Mouse (Mus musculus): ENCODE data around the gene Bok. TPM values are rescaled to one million over a fixed set of nuclear protein-coding genes. Genes with fewer than 3 reads are reported as not detected.
A peak's percentile ranks its signal among the peaks of the same experiment; 100 is the strongest.
"Not testable (repeated sequence)": the region's sequence is repeated elsewhere in the genome, so short reads cannot be mapped to it uniquely, and the experiment has no call there.

The Bok gene
- polyA plus RNA-seq, 1 experiment from 2014 or later = 104 TPM

DNA sequence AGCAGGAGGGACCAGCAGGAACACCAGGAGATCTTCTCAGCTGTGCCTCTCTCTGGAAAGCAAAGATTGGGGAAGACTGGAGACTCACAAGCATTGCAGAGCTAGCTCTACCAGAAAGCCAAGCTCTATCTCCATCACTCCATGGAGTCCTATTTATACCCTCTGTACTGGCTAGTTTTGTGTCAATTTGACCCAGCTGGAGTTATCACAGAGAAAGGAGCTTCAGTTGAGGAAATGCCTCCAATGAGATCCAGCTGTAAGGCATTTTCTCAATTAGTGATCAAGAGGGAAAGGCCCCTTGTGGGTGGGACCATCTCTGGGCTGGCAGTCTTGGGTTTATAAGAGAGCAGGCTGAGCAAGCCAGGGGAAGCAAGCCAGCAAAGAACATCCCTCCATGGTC is 26.9 kb upstream of the Bok start, which contains the start of gene Stk25:
TSS of gene Stk25 (minus strand) at position 101 of the 400 bp plus-strand sequence.
- not testable (repeated sequence) for ATAC-seq; H3K9ac ChIP-seq (replicated peaks; ENCODE audit: low read depth, low read length); H3K4me1 ChIP-seq (replicated peaks; ENCODE audit: control insufficient read depth, insufficient read depth, low read length); H3K4me2 ChIP-seq (ENCODE audit: low read length); H3K27ac ChIP-seq (ENCODE audit: low read length); H3K27me3 ChIP-seq (replicated peaks; ENCODE audit: control insufficient read depth, insufficient read depth, low read length); H3K9me3 ChIP-seq (ENCODE audit: control insufficient read depth, low read length); H3K4me3 ChIP-seq (replicated peaks; ENCODE audit: low read length); H3K36me3 ChIP-seq (ENCODE audit: control insufficient read depth, insufficient read depth)

DNA sequence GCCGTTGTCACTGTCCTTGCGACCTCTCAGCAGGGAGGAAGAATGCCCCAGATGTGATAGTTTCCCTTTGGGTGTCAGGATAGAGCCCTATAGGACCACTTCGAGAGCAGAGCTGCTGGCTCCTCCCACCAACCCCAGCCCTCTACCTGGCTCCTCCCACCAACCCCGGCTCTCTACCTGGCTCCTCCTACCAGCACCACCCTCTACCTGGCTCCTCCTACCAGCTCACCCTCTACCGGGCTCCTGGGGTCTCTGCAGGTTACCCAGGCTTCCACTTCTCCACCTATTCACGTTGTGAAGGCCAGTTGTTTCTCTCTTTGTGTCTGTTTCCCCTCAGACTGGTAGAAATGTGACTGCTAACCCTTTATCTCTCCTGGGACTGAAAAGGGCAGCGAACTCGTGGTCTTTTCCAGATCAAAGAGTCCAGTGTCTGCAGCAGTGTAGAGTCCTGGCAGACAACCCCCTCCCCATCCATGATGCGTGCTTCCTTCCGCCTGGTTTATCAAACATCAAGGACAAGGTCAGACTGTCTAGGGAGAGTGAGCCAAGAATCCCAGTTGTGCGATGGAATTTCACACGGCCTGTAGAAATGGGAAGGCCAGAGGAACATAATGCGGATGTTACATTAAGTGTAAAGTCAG is 17.6 kb upstream of the Bok start:
- Histone ChIP-seq H3K4me1 (replicated peaks; ENCODE audit: control insufficient read depth, insufficient read depth, low read length) (peaks cover 9% of the 10 kb centered on the region), H3K4me2 (ENCODE audit: low read length) (no peak overlapping the region), H3K4me3 (replicated peaks; ENCODE audit: low read length) (no peak overlapping the region), H3K36me3 (ENCODE audit: control insufficient read depth, insufficient read depth) (no peaks in the 10 kb centered on the region), H3K27ac (ENCODE audit: low read length) (no peak overlapping the region), H3K9me3 (ENCODE audit: control insufficient read depth, low read length) (no peaks in the 10 kb centered on the region), H3K9ac (replicated peaks; ENCODE audit: low read depth, low read length) (no peak overlapping the region), H3K27me3 (replicated peaks; ENCODE audit: control insufficient read depth, insufficient read depth, low read length) (no peaks in the 10 kb centered on the region)
- ATAC-seq = no peak
- WGBS = 30% methylated on average over 13 of the region's 13 CpGs

DNA sequence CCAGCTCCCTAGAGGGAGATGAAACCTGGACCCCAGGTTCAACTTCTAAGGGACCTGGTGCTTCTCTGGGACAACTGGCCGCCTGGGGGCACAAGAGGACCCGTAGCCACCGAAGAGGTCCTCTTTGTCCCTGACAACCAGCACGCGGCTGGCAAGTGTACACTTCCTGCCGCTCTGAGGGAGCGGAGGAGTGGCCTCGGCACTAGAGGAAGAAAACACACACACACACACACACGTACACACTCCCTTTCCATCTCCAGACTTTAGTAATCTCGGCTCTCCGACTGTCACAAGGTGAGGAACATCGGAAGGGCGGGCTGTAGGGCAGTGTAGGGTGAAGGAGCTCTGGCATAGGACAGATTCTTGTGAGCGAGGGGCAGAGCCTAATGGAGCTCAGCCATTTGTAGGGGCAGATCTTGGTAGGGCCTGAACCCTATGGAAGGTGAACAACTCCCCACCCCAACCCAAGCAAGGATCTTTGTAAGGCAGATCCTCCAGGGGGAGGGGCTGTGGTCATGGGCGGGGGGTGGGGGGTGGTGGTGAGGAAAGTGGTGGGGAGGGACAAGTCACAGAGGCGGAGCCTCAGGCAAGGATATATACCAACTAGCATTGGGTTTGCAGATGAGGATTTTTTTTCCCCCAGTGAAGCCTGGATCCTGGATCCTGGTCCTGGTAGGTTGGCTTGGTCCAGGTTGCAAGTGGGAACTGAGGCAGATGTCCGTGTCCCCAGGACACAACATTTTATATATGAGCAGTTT is 16.5 kb upstream of the Bok start:
- Histone ChIP-seq H3K4me1 (replicated peaks; ENCODE audit: control insufficient read depth, insufficient read depth, low read length) (peaks cover 9% of the 10 kb centered on the region), H3K27me3 (replicated peaks; ENCODE audit: control insufficient read depth, insufficient read depth, low read length) (no peaks in the 10 kb centered on the region), H3K4me3 (replicated peaks; ENCODE audit: low read length) (peak overlapping the region; percentile 44), H3K36me3 (ENCODE audit: control insufficient read depth, insufficient read depth) (no peaks in the 10 kb centered on the region), H3K9me3 (ENCODE audit: control insufficient read depth, low read length) (no peaks in the 10 kb centered on the region), H3K4me2 (ENCODE audit: low read length) (peak overlapping the region; percentile 70), H3K27ac (ENCODE audit: low read length) (peak overlapping the region; percentile 58; the same call in 1 of the 2 replicates), H3K9ac (replicated peaks; ENCODE audit: low read depth, low read length) (peak overlapping the region; percentile 67)
- ATAC-seq = peak; percentile 90
- WGBS = 8% methylated on average over 17 of the region's 17 CpGs

DNA sequence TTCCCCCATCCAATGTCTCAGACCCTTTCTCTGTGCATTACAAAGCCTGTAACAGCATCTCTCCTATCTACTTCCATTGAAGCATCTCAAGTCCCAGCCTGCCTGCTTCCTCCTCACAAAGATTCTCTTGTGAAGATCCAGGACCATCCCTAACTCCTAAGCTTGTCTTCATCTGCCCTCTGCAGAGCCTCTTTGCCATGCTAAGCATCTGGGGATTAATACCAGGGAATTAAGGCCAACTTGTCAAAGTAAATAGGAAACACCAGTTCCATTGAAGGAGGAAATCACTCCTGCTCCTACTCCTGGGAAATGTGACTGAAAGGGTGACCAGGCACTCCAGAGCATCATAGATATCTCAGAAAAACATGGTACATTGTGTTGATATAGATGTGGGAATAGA is 15.5 kb upstream of the Bok start:
- no peaks in the 10 kb centered on the region for H3K36me3 ChIP-seq (ENCODE audit: control insufficient read depth, insufficient read depth)
- no peak overlapping the region for H3K4me3 ChIP-seq (replicated peaks; ENCODE audit: low read length)
- ATAC-seq = no peak
- H3K4me1 ChIP-seq (replicated peaks; ENCODE audit: control insufficient read depth, insufficient read depth, low read length) = peaks cover 9% of the 10 kb centered on the region
- H3K27ac ChIP-seq (ENCODE audit: low read length) = no peak overlapping the region
- H3K9ac ChIP-seq (replicated peaks; ENCODE audit: low read depth, low read length) = no peak overlapping the region
- H3K9me3 ChIP-seq (ENCODE audit: control insufficient read depth, low read length) = no peaks in the 10 kb centered on the region
- H3K27me3 ChIP-seq (replicated peaks; ENCODE audit: control insufficient read depth, insufficient read depth, low read length) = no peaks in the 10 kb centered on the region
- no peak overlapping the region for H3K4me2 ChIP-seq (ENCODE audit: low read length)

DNA sequence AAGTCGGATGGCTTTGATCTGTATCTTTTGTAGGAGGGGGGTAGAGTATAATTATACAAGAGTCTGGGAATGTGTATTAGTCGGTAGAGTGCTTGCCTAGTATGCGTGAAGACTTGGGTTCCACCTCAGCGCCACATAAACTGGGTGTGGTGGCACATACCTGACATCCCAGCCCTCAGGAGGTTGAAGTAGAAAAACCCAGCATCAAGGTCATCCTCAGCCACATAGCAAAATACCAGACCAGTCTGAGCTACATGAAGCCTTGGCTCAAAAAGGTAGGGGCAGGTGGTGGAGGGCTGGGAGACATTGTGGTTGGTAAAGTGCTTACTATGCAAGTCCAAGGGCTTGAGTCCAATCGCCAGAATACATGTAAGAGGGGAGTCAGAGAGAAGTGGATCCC is 12.8 kb upstream of the Bok start:
- Histone ChIP-seq H3K9ac (replicated peaks; ENCODE audit: low read depth, low read length) (no peak overlapping the region), H3K4me3 (replicated peaks; ENCODE audit: low read length) (no peak overlapping the region), H3K9me3 (ENCODE audit: control insufficient read depth, low read length) (no peaks in the 10 kb centered on the region), H3K27me3 (replicated peaks; ENCODE audit: control insufficient read depth, insufficient read depth, low read length) (no peaks in the 10 kb centered on the region), H3K4me1 (replicated peaks; ENCODE audit: control insufficient read depth, insufficient read depth, low read length) (peaks cover 9% of the 10 kb centered on the region), H3K36me3 (ENCODE audit: control insufficient read depth, insufficient read depth) (no peaks in the 10 kb centered on the region), H3K4me2 (ENCODE audit: low read length) (no peak overlapping the region), H3K27ac (ENCODE audit: low read length) (no peak overlapping the region)
- ATAC-seq = no peak
- 91% methylated on average over 5 of the region's 5 CpGs for WGBS

DNA sequence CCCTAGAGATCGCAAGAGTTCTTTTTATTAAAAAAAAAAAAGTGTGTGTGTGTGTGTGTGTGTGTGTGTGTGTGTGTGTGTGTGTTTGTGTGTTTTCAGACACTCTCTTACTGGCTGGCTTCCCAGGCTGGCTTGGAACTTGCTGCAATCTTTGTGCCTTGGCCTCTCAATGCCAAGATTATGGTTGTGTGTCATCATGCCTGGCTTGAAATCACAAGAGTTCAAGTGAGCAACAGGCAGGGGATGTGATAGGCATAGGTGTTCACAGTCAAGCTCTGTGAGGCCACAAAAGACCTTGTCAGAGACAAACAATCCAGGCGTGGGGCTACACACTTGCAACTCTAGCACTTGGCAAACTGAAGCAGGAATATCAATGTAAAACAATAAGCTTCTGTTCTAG is 7.1 kb upstream of the Bok start:
- ATAC-seq = no peak
- Histone ChIP-seq H3K4me3 (replicated peaks; ENCODE audit: low read length) (no peak overlapping the region), H3K27me3 (replicated peaks; ENCODE audit: control insufficient read depth, insufficient read depth, low read length) (no peaks in the 10 kb centered on the region)

DNA sequence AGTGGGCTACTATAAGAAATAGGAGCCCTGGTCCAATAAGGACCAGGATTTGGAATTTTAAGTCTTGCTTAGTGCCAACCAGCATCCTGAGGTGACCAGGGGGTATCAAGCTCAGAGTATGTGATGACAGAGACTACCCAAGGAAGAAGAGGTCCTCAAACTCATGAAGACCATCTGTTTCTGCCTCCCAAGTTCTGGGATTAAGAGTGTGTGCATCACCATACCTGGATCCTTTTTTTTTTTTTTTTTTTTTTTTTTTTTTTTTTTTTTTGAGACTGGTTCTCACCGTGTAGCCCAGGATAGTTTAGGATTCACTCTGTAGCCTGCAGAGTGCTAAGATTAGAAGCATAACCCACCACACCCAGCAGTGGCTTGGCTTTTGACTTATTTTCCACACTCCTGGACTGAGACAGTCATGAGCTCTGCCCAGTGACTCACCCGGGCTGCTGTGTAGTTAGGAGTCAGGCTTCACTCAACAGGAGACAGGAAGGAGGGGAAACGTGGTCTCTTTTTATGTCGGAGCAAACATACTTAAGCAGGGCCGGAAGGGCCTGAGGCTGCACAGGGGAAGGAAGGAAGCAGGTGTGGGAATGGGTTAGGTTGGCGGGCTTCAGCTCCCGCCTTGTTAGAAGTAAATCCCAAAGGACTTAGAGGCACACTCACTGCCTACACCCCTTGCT is 5.4 kb upstream of the Bok start:
- WGBS = 79% methylated on average over 7 of the region's 7 CpGs
- Histone ChIP-seq H3K27ac (ENCODE audit: low read length) (no peak overlapping the region), H3K4me3 (replicated peaks; ENCODE audit: low read length) (no peak overlapping the region), H3K4me1 (replicated peaks; ENCODE audit: control insufficient read depth, insufficient read depth, low read length) (peaks cover under 1% of the 10 kb centered on the region; the same call in 1 of the 2 replicates), H3K9me3 (ENCODE audit: control insufficient read depth, low read length) (no peaks in the 10 kb centered on the region), H3K9ac (replicated peaks; ENCODE audit: low read depth, low read length) (no peak overlapping the region), H3K4me2 (ENCODE audit: low read length) (no peak overlapping the region), H3K27me3 (replicated peaks; ENCODE audit: control insufficient read depth, insufficient read depth, low read length) (no peaks in the 10 kb centered on the region), H3K36me3 (ENCODE audit: control insufficient read depth, insufficient read depth) (no peaks in the 10 kb centered on the region)
- ATAC-seq = no peak

More for the DNA sequence above, 7.1 kb upstream of the Bok start:
- Histone ChIP-seq H3K9me3 (ENCODE audit: control insufficient read depth, low read length) (no peaks in the 10 kb centered on the region), H3K9ac (replicated peaks; ENCODE audit: low read depth, low read length) (no peak overlapping the region), H3K36me3 (ENCODE audit: control insufficient read depth, insufficient read depth) (no peaks in the 10 kb centered on the region), H3K4me2 (ENCODE audit: low read length) (no peak overlapping the region), H3K27ac (ENCODE audit: low read length) (no peak overlapping the region), H3K4me1 (replicated peaks; ENCODE audit: control insufficient read depth, insufficient read depth, low read length) (no peaks in the 10 kb centered on the region)
- WGBS = 52% methylated on average over 2 of the region's 2 CpGs

DNA sequence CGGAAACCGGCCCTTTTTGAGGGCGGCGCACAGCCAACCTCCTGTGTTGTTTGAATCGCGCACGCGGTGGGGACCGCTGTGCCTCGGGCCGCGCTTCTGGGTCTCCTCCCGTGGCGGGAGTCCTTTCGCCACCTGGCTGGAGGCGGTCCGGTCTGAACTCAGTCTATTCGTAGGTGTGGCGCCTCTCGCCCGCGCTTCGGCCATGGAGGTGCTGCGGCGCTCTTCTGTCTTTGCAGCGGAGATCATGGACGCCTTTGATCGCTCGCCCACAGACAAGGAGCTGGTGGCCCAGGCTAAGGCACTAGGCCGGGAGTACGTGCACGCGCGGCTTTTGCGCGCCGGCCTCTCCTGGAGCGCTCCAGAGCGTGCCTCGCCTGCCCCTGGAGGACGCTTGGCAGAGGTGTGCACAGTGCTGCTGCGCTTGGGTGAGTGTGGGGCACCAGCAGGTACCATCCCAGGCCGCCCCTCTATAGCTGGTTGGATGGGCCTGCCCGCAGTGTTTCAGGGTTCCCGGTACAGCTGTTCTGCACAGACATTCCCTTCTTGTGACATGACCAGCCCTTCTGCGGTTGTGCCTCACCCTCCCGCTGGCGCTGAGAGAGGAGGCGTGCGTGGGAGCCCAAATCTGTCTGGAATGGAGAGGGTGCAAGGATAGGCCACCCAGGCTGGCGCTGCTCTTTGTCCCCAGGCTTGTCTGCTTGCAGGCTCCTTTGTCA is 943 bp downstream of the Bok start:
- peaks cover 21% of the 10 kb centered on the region for H3K4me1 ChIP-seq (replicated peaks; ENCODE audit: control insufficient read depth, insufficient read depth, low read length)
- H3K4me2 ChIP-seq (ENCODE audit: low read length) = peak overlapping the region; percentile 80
- H3K9me3 ChIP-seq (ENCODE audit: control insufficient read depth, low read length) = no peaks in the 10 kb centered on the region
- peak overlapping the region; percentile 78 for H3K27ac ChIP-seq (ENCODE audit: low read length)
- H3K36me3 ChIP-seq (ENCODE audit: control insufficient read depth, insufficient read depth) = peaks cover 3% of the 10 kb centered on the region
- peak; percentile 91 for ATAC-seq
- H3K27me3 ChIP-seq (replicated peaks; ENCODE audit: control insufficient read depth, insufficient read depth, low read length) = no peaks in the 10 kb centered on the region
- H3K4me3 ChIP-seq (replicated peaks; ENCODE audit: low read length) = peak overlapping the region; percentile 76
- peak overlapping the region; percentile 92 for H3K9ac ChIP-seq (replicated peaks; ENCODE audit: low read depth, low read length)
- WGBS = under 1% methylated on average over 51 of the region's 51 CpGs

DNA sequence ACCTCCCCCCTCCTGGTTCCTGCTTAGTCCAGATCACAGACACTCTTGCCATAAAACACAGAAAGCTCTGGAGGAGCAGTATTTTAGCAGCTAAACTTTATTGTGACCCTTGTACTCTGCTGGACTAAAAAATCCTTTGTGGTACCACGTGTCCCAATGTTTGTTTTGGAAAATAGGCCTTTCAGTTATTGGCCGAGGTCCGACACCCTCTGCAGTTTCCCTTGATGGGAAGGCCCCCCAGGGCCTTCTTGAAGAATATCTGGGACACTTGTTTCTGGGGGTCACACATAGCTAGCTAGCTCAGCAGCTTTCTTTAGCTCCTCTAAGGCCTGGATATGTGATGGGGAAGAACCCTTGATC is 1.5 kb downstream of the Bok start:
- H3K9me3 ChIP-seq (ENCODE audit: control insufficient read depth, low read length) = no peaks in the 10 kb centered on the region
- H3K4me1 ChIP-seq (replicated peaks; ENCODE audit: control insufficient read depth, insufficient read depth, low read length) = peaks cover 21% of the 10 kb centered on the region
- no peaks in the 10 kb centered on the region for H3K27me3 ChIP-seq (replicated peaks; ENCODE audit: control insufficient read depth, insufficient read depth, low read length)
- peak overlapping the region; percentile 76 for H3K4me3 ChIP-seq (replicated peaks; ENCODE audit: low read length)
- peak overlapping the region; percentile 80 for H3K4me2 ChIP-seq (ENCODE audit: low read length)
- peak overlapping the region; percentile 92 for H3K9ac ChIP-seq (replicated peaks; ENCODE audit: low read depth, low read length)
- 38% methylated on average over 3 of the region's 3 CpGs for WGBS
- H3K36me3 ChIP-seq (ENCODE audit: control insufficient read depth, insufficient read depth) = peaks cover 3% of the 10 kb centered on the region
- peak overlapping the region; percentile 78; the same call in 1 of the 2 replicates for H3K27ac ChIP-seq (ENCODE audit: low read length)
- ATAC-seq = no peak

Measured in forebrain, embryonic 16.5 days (tissue).